Mouse (Mus musculus) E14TG2a.4 (cell line): ENCODE measurements around the gene Plekhg3.

Experiments used
- CTCF ChIP-seq: conservative IDR thresholded peaks from 2 replicates; pipeline ENCODE4 v1.5.1; 2014; ENCODE audit warnings: low read length
- NANOG ChIP-seq: IDR thresholded peaks from 2 replicates; pipeline ENCODE4 v1.6.1; 2014; ENCODE audit warnings: borderline replicate concordance, low read length, mixed read lengths
- POU5F1 ChIP-seq: IDR thresholded peaks from 2 replicates; pipeline ENCODE4 v1.6.1; 2014; ENCODE audit warnings: low read length, borderline replicate concordance

- TF ChIP-seq CTCF = no peak
- TF ChIP-seq NANOG = no peak
- TF ChIP-seq POU5F1 = no peak
Observed at GRCm38 (mm10) chr12:76508909-76509440, 21.7 kb upstream of the Plekhg3 start.
